Mouse (Mus musculus) forebrain, embryonic 10.5 days (tissue): ENCODE results near the gene Ces2e. TPM values are rescaled to one million over a fixed set of nuclear protein-coding genes. Genes with fewer than 3 reads are reported as not detected.
"Not testable (repeated sequence)": the region's sequence is repeated elsewhere in the genome, so short reads cannot be mapped to it uniquely, and the experiment has no call there.

Experiments used
- DNase-seq: peaks from one replicate; pipeline ENCODE4 v3.0.0-alpha.2; 2017; ENCODE audit warnings: low spot score; ENCODE audit errors: extremely low spot score
- H3K27ac ChIP-seq: fragments of 300-500 bp; sonication (generic); 2 replicates; pipeline ENCODE4 v1.5.1; 2016; ENCODE audit warnings: mild to moderate bottlenecking
- H3K27me3 ChIP-seq: fragments of 300-500 bp; sonication (generic); 2 replicates; pipeline ENCODE4 v1.6.1; 2016; ENCODE audit warnings: mild to moderate bottlenecking; ENCODE audit not compliant: poor library complexity, severe bottlenecking
- H3K36me3 ChIP-seq: fragments of 300-500 bp; sonication (generic); replicated peaks from 2 replicates; pipeline ENCODE4 v1.6.1; 2016; ENCODE audit warnings: mild to moderate bottlenecking, moderate library complexity
- H3K4me1 ChIP-seq: fragments of 300-500 bp; sonication (generic); 2 replicates; pipeline ENCODE4 v1.6.1; 2016
- H3K4me3 ChIP-seq: fragments of 300-500 bp; sonication (generic); 2 replicates; pipeline ENCODE4 v1.5.1; 2016; ENCODE audit warnings: mild to moderate bottlenecking, moderate library complexity
- H3K9me3 ChIP-seq: fragments of 300-500 bp; sonication (generic); 2 replicates; pipeline ENCODE4 v1.6.1; 2016; ENCODE audit warnings: mild to moderate bottlenecking, moderate library complexity
- WGBS: fragments of 180-500 bp; shearing (Covaris S2); methylation state at CpG from one replicate; pipeline ENCODE4 v1.1.7; 2016; 5-methylcytosine and 5-hydroxymethylcytosine counted together
- polyA plus RNA-seq: library from polyadenylated mRNA; unstranded; fragments of >200 nt; fragmentation: Nextera tagmentation; extraction: Ambion mirVana; gene quantifications from 2 replicates; pipeline ENCODE4 v1.2.1, GENCODE M21; 2016

The Ces2e gene
- not detected in 2 replicates for polyA plus RNA-seq

DNA sequence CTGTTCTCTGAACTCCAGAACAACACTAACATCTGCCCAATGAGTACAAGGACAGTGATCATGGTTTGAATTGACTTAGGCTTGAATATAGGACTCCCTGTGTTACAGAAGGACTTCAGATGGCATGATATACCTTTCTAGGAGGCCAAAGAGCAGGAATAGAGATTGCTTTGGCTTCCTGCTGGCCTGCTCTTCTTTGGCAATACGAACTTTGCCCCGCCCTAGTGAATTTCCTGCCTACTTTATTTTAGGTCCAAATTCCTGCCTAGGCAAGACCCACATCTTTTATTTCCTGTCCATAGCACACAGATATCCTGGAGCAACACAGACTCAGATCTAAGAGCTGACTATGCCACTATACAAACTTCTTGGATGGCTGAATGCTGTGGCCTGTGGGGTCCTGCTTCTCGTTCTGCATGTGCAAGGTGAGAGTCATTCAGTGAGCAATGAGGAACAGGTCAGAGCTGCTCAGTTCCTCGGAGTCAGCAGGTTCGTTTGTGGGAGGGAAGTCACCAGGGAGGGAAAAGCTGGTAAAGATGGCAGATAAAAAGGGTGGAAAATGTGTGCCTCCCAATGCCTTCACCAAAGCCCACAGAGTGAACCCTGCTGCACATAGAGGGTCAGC, at the start of gene Ces2e:
Gene Ces2e (plus strand): TSS at position 289 of the 625 bp plus-strand sequence.
- 77% methylated on average over 5 of the region's 5 CpGs for WGBS
- Histone ChIP-seq H3K27ac (no peak within 1 kb of the TSS), H3K4me1 (no peaks in the 10 kb centered on the region), H3K4me3 (no peak within 1 kb of the TSS), H3K36me3 (no peaks in the 10 kb centered on the region), H3K27me3 (no peaks in the 10 kb centered on the region), H3K9me3 (no peaks in the 10 kb centered on the region)
- no peak for DNase-seq

DNA sequence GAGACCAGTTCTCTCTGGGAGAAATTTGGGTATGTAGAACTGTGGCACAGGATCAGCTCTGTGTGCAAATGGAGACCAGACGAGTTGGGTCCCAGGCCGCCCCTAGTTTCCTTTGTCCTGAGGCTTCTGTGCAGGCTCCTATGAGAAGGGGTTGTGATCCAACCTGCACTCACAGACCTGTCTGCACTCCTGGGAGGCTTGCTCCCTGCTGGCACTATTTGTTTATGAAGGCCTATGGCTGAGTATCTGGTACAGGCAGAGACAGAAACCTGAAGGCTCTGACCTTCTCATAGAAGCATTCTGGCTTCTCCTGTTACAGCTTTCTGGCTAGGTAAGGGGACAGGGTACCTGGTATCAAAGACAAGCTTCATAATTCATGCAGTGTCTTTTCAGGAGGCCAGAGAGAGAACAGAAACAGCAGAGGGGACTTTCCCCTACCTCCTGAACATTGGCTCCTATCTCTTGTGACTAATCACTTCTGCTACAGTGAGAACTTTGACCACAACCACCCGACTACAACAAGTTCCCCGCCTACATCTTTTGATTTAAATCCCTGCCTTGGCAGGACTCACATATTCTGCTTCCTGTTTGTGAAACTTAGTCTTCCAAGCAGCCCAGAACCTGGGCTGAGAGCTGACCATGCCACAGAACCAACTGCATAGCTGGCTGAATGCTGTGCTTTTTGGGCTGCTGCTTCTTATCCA, 39.7 kb upstream of the Ces2e start:
- not testable (repeated sequence) for H3K27ac ChIP-seq, H3K36me3 ChIP-seq, H3K4me1 ChIP-seq, H3K4me3 ChIP-seq, DNase-seq, H3K9me3 ChIP-seq, H3K27me3 ChIP-seq
- WGBS, result no CpG with 5 or more reads among the region's 4 CpGs

DNA sequence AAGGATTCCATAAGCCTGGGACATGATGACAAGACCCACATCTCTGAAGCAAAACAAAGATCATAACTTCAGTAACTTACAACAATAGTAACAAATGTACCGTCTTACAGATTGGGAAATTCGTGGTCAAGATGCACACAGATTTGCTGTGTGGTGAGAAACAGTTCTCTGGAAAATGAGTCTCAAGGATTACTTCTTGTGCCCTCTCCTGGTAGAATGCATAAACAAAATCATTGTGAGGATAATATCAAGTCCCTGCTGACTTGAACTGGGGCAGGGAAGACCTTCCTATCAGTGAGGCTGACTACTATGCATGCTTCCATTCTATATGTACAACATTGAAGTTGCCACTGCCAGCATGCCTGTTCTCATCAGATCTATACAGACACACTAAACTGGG, 24.3 kb upstream of the Ces2e start:
- DNase-seq, result no peak
- H3K27ac ChIP-seq, result no peak overlapping the region
- H3K36me3 ChIP-seq, result no peaks in the 10 kb centered on the region
- H3K4me3 ChIP-seq, result no peak overlapping the region
- H3K27me3 ChIP-seq, result no peaks in the 10 kb centered on the region
- no peaks in the 10 kb centered on the region for H3K4me1 ChIP-seq
- no peaks in the 10 kb centered on the region for H3K9me3 ChIP-seq
- WGBS, result 82% methylated on average over 2 of the region's 2 CpGs

DNA sequence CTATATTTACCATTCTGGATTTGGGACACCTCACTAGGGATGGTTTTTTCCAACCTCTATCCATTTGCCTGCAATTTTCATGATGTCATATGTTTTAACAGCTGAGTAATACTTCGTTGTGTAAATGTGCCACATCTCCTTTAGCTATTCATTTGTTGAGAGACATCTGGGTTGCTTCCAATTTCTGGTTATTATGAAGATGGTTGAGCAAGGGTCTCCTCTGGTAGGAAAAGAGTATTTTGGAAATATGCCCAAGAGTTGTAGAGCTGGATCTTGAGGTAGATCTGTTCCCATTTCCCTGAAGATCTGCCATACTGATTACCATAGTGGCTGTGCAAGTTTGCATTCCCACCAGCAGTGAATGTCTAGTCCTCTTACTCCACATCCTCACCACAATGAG, 18.9 kb upstream of the Ces2e start:
- 62% methylated on average over 1 of the region's 1 CpGs for WGBS
- no peak for DNase-seq
- no peak overlapping the region for H3K4me3 ChIP-seq

DNA sequence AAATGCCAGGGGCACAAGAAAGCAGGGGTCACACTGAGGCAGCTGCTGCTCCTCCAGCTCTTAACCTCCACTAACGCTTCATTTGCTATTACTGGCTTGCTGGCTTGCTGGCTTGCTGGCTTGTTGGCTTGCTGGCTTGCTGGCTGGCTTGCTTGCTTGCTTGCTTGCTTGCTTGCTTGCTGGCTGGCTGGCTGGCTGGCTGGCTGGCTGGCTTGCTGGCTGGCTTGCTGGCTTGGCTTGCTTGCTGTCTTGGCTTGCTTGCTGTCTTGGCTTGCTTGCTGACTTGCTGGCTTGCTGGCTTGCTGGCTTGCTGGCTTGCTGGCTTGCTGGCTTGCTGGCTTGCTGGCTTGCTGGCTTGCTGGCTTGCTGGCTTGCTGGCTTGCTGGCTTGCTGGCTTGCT, 17.0 kb upstream of the Ces2e start:
- H3K27ac ChIP-seq, result not testable (repeated sequence)
- 57% methylated on average over 1 of the region's 1 CpGs for WGBS

More for the DNA sequence above, 18.9 kb upstream of the Ces2e start:
- Histone ChIP-seq H3K4me1 (no peaks in the 10 kb centered on the region), H3K27ac (no peak overlapping the region), H3K9me3 (no peaks in the 10 kb centered on the region), H3K36me3 (no peaks in the 10 kb centered on the region), H3K27me3 (no peaks in the 10 kb centered on the region)

DNA sequence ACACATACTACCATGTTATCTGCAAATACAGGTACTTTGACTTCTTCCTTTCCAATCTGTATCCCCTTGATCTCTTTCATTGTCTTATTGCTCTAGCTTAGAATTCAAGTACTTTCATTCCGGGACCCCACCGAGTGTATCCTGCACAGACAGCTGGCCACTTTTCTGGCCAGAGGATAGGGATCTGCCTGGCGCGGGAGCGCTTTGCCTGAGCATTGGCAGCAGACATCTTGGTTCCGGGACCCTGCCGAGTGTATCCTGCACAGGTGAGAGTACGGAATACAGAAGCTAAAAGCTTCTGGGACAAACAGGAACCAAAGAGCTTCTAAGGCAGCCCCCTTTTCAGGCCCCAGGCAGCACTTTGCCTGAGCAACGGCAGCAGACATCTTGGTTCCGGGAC, 16.4 kb upstream of the Ces2e start:
- not testable (repeated sequence) for DNase-seq, H3K27ac ChIP-seq, H3K4me3 ChIP-seq, H3K9me3 ChIP-seq, H3K27me3 ChIP-seq, H3K36me3 ChIP-seq, H3K4me1 ChIP-seq
- 93% methylated on average over 10 of the region's 10 CpGs for WGBS

More for the DNA sequence above, 17.0 kb upstream of the Ces2e start:
- not testable (repeated sequence) for H3K36me3 ChIP-seq, DNase-seq, H3K4me3 ChIP-seq, H3K27me3 ChIP-seq, H3K9me3 ChIP-seq, H3K4me1 ChIP-seq

DNA sequence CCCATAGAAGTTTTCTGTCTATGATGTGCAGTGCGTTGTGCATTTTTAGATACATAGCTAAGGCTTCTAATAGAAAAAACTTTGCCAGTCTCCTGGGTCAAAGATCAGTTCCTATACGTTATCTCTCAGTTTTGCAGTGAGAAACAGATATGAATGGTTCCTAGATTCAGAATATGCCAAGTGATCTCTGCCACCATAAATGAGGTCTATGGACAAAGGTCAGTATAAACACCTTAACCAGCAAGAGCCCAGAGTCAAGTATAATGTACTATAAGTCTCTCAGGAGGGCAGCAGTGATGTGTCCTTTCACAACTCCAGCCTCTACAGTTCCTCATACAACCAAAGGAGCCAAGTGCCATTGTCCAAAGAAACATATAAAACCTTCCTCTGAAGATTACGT, 1.2 kb downstream of the Ces2e start:
- DNase-seq, result no peak
- no peaks in the 10 kb centered on the region for H3K36me3 ChIP-seq
- no peaks in the 10 kb centered on the region for H3K27me3 ChIP-seq
- WGBS, result 90% methylated on average over 3 of the region's 3 CpGs
- H3K4me3 ChIP-seq, result no peak overlapping the region
- no peaks in the 10 kb centered on the region for H3K9me3 ChIP-seq
- no peak overlapping the region for H3K27ac ChIP-seq
- H3K4me1 ChIP-seq, result no peaks in the 10 kb centered on the region

DNA sequence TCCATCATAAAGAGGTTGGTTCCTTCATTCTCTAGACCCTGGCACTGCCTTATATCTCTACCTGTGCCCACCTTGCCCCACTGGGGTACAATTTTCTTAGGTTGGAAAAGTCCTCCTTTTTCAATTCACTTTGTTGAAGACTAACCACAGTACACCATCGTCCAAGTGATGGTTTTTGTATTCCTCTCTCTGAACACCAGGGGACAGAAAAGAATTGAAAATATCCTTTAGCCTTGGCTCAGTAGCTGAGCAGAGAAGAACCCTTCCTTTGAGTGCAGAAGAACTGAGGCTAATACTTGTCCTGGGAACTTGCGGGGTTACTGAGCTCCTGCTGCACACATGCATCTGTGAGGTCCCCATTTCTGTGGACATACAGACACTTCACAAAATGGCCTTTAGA, 18.6 kb downstream of the Ces2e start:
- no peak overlapping the region for H3K4me3 ChIP-seq
- no peak overlapping the region for H3K27ac ChIP-seq
- 81% methylated on average over 2 of the region's 2 CpGs for WGBS
- no peaks in the 10 kb centered on the region for H3K27me3 ChIP-seq
- H3K9me3 ChIP-seq, result no peaks in the 10 kb centered on the region
- no peak for DNase-seq
- no peaks in the 10 kb centered on the region for H3K36me3 ChIP-seq
- H3K4me1 ChIP-seq, result 0 out of 2 replicates have a peak, but pooled peaks cover 5% of the 10 kb centered on the region

DNA sequence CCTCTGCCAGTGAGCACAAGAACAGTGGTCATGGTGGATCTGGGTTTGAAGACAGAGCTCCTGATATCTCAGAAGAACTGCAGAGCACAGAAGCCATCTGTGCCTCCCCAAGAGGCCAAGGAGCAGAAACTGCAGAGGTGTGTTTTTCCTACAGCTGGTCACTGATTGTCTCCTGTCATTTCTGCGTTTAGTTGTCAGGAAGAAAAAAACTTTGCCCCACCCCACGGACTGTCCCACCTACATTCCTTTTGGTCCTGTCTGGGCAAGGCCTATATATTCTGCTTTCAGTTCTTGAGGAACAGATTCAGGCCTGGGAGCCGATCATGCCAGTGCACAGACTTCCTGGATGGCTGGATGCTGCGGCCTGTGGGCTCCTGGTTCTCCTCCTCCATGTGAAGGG, 21.0 kb downstream of the Ces2e start, which contains the start of gene Ces2f:
Gene Ces2f (plus strand): TSS at position 301 of the 400 bp plus-strand sequence.
- no peak for DNase-seq
- H3K27ac ChIP-seq, result no peak within 1 kb of the TSS
- 0 out of 2 replicates have a peak, but pooled peaks cover 5% of the 10 kb centered on the region for H3K4me1 ChIP-seq
- 85% methylated on average over 4 of the region's 4 CpGs for WGBS
- H3K36me3 ChIP-seq, result no peaks in the 10 kb centered on the region
- H3K9me3 ChIP-seq, result no peaks in the 10 kb centered on the region
- no peak within 1 kb of the TSS for H3K4me3 ChIP-seq
- no peaks in the 10 kb centered on the region for H3K27me3 ChIP-seq

DNA sequence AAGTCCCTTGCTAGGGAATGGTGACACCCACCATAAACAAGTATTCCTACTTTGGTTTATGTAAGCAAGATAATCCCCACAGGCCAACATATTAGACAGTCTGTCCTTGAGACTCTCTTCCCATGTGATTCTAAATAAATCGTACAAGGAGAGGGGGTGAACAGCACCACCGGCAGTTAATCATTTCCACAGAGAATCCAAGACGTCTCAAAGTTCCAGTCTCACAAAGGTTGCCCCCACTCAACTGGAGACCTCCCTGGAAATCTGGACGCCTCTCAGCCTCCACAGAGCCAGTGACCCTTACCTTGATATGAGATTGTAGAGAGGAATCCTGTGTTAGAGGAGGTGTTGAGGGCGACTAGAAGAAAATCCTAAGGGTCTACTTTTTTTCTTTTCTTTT, 23.0 kb downstream of the Ces2e start:
- 90% methylated on average over 5 of the region's 5 CpGs for WGBS

DNA sequence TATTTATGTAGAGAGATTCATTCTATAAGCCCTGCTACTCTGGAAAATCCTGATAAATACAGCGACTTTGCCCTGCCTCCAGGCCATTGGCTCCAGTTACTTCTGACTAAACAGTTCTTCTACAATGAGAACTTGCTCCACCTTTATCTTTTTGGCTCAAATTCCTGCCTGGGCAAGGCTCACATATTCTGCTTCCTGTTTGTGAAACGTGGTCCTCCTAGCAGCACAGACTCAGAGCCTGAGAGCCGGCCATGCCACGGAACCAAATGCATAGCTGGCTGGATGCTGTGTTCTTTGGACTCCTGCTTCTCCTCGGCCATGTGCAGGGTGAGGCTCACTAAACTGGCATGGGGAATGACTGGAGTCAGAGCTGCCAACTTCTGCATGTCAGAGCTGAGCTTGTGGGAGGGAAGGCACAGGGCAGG, 35.5 kb downstream of the Ces2e start, which contains the start of gene Ces2g:
Gene Ces2g (plus strand): TSS at position 182 of the 425 bp plus-strand sequence.
- H3K9me3 ChIP-seq, result no peaks in the 10 kb centered on the region
- no peaks in the 10 kb centered on the region for H3K36me3 ChIP-seq
- H3K4me3 ChIP-seq, result no peak within 1 kb of the TSS
- no peak within 1 kb of the TSS for H3K27ac ChIP-seq
- WGBS, result 77% methylated on average over 5 of the region's 5 CpGs
- DNase-seq, result no peak
- no peaks in the 10 kb centered on the region for H3K27me3 ChIP-seq
- H3K4me1 ChIP-seq, result no peaks in the 10 kb centered on the region

More for the DNA sequence above, 23.0 kb downstream of the Ces2e start:
- Histone ChIP-seq H3K4me3 (no peak overlapping the region), H3K27me3 (no peaks in the 10 kb centered on the region), H3K4me1 (0 out of 2 replicates have a peak, but pooled peaks cover 5% of the 10 kb centered on the region), H3K36me3 (no peaks in the 10 kb centered on the region), H3K9me3 (no peaks in the 10 kb centered on the region), H3K27ac (no peak overlapping the region)
- DNase-seq, result no peak

DNA sequence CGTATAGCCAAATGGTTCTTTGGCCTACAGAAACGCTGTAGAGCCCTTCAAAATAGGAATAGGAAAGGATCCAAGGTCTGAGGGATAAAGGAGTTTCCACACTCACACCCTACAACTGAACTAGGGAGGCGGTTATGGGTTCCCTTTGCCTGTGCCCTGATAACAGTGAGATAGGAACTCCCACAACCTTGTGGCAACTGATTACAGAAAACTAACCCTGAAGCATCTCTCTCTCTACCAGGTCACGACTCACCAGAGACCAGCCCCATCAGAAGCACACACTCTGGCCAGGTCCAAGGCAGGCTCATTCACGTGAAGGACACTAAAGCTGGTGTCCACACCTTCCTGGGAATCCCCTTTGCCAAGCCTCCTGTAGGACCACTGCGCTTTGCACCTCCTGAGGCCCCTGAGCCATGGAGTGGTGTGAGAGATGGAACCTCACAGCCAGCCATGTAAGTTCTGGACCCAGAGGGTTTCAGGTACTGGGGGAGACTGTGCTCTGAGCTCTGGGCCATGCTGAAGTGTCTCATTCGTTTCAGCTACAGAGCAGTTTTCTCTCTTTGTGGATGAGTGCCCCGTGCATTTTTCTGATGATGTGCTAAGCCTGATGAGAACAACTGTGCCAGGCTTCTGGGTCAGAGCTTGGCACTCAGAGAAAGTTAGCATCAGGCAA, 36.3 kb downstream of the Ces2e start:
- Histone ChIP-seq H3K4me3 (no peak overlapping the region), H3K27ac (no peak overlapping the region), H3K36me3 (no peaks in the 10 kb centered on the region), H3K9me3 (no peaks in the 10 kb centered on the region), H3K4me1 (no peaks in the 10 kb centered on the region), H3K27me3 (no peaks in the 10 kb centered on the region)
- WGBS, result 80% methylated on average over 8 of the region's 8 CpGs
- DNase-seq, result no peak

DNA sequence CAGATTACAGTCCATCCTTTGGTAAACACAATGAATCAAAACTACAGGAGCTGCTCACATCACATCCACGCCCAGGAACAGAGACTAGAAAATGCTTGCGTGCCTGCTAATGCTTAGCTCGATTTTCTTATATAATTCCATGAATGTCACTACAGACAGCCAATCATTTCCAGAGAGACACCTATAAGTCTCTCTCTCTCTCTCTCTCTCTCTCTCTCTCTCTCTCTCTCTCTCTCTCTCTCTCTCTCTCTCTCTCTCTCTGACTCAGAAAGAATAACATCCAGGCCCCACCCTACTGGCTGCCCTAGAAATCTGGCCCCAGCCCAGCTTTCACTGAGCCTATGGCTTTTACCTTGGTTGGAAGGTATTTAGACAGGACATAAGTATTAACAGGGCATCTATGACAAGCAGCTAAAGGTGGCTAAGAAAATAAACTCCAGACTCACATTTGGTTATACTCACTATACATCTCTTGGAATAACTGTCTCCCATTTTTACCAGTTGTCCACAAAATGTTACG, 37.4 kb downstream of the Ces2e start:
- Histone ChIP-seq H3K36me3 (no peaks in the 10 kb centered on the region), H3K27me3 (no peaks in the 10 kb centered on the region), H3K4me1 (no peaks in the 10 kb centered on the region), H3K9me3 (no peaks in the 10 kb centered on the region), H3K4me3 (no peak overlapping the region), H3K27ac (no peak overlapping the region)
- no peak for DNase-seq
- 86% methylated on average over 4 of the region's 4 CpGs for WGBS
